Comparison of ENCODE assay signal across 10 mouse cellular contexts in the genomic region with DNA sequence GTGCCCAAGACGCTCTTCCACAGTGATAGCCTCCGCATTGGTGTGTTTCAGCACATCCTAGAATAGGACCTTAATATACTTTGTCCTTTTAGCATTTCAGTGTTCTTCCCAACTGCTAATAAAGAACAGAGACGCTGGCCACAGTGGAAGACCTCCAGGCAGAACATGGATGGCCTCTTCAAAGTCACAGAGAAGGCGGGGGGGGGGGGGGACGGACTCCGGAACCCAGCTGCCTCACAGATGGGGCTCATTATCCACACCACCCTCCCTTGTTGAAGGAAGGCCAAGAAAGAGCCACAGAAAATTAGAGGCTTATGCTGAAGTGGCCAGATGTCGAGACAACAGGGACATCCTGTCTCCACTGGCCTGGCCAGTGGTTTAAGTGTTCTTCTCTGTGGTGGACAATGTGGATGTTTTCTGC.
DNase-seq lines count a peak whose midpoint lies in the region; ATAC-seq and TF ChIP-seq lines count a peak whose summit lies in the region.
"Had no signal": no experiment of that assay in that cellular context is flagged by ENCODE, and none has a peak within 500 bp of the region (broad histone marks: within the 10 kb centered on the region; RNA-seq: fewer than 3 reads in every experiment).

No protein-coding gene starts in this region.

- whole genome bisulfite sequencing in hindbrain, embryonic 16.5 days: 60% methylated on average over 7 of the region's 7 CpGs
- WGBS in lung, embryonic 16.5 days: 56% methylated on average over 6 of the region's 7 CpGs

- no peak for TF ChIP-seq CTCF in brain, embryonic 14.5 days (IDR thresholded peaks at IDR 0.05; ENCODE audit: borderline replicate concordance, extremely low read depth, insufficient read depth, insufficient read length)

- no peak overlapping the region for H3K27ac ChIP-seq in hindbrain, embryonic 16.5 days (ENCODE audit: low read depth, low read length)
- H3K27ac ChIP-seq in lung, embryonic 16.5 days (ENCODE audit: low read length): peak overlapping the region; percentile 79; the same call in 1 of the 2 replicates
- H3K27ac ChIP-seq: macrophage had no signal

- H3K36me3 ChIP-seq in hindbrain, embryonic 16.5 days (ENCODE audit: control insufficient read depth, insufficient read depth, low read length): no peaks in the 10 kb centered on the region
- H3K36me3 ChIP-seq in lung, embryonic 16.5 days (ENCODE audit: control insufficient read depth, insufficient read depth, low read length): no peaks in the 10 kb centered on the region

- intact Hi-C loops in heart, postnatal 10 days (cut with DNase I): no loop called here
- intact Hi-C loops in heart, postnatal 36 days (cut with DNase I): no loop called here

- TF ChIP-seq POLR2A in brain, embryonic 14.5 days (IDR thresholded peaks at IDR 0.05; ENCODE audit: borderline replicate concordance, extremely low read depth, insufficient read depth, insufficient read length, poor library complexity, severe bottlenecking): no peak

- H3K4me3 ChIP-seq in hindbrain, embryonic 16.5 days (ENCODE audit: low read length): no peak overlapping the region
- H3K4me3 ChIP-seq in lung, embryonic 16.5 days (ENCODE audit: low read length): no peak overlapping the region

- H3K4me1 ChIP-seq in hindbrain, embryonic 16.5 days (ENCODE audit: control insufficient read depth, insufficient read depth, low read depth, low read length): no peaks in the 10 kb centered on the region
- 0 out of 2 replicates have a peak, but pooled peaks cover 3% of the 10 kb centered on the region for H3K4me1 ChIP-seq in lung, embryonic 16.5 days (replicated peaks; ENCODE audit: control insufficient read depth, insufficient read depth, low read length)

- no peak overlapping the region for H3K9ac ChIP-seq in hindbrain, embryonic 16.5 days (ENCODE audit: low read depth, low read length)
- no peak overlapping the region for H3K9ac ChIP-seq in lung, embryonic 16.5 days (ENCODE audit: low read length)

- DNase-seq in heart, postnatal 10 days: peak; percentile 16 to 24
- no peak for DNase-seq in heart, postnatal 36 days
- DNase-seq in brain, embryonic 14.5 days (ENCODE audit: low read depth): peak; percentile 47
- DNase-seq in adrenal gland, adult 18-20 months (ENCODE audit: low spot score in 2 of 2): no peak
- DNase-seq in right cerebral cortex, postnatal 14 days: no peak
- DNase-seq: adrenal gland, postnatal 25 days had no signal

- no peaks in the 10 kb centered on the region for H3K9me3 ChIP-seq in hindbrain, embryonic 16.5 days (ENCODE audit: control insufficient read depth, low read length)
- H3K9me3 ChIP-seq in lung, embryonic 16.5 days (ENCODE audit: control insufficient read depth, low read length): no peaks in the 10 kb centered on the region

- H3K4me2 ChIP-seq in hindbrain, embryonic 16.5 days (ENCODE audit: low read length): no peak overlapping the region
- H3K4me2 ChIP-seq in lung, embryonic 16.5 days (ENCODE audit: low read depth, low read length): no peak overlapping the region

- 0 out of 2 replicates have a peak, but pooled peaks have one; percentile 27 for ATAC-seq in hindbrain, embryonic 16.5 days
- ATAC-seq in lung, embryonic 16.5 days (ENCODE audit: low read depth): peak; percentile 98
- ATAC-seq in erythroblast, adult 5-6 weeks (replicated peaks; ENCODE audit: low FRiP score, poor library complexity, severe bottlenecking): no peak

- no peaks in the 10 kb centered on the region for H3K27me3 ChIP-seq in hindbrain, embryonic 16.5 days (replicated peaks; ENCODE audit: control insufficient read depth, insufficient read depth, low read length)
- no peaks in the 10 kb centered on the region for H3K27me3 ChIP-seq in lung, embryonic 16.5 days (ENCODE audit: control insufficient read depth, insufficient read depth, low read depth, low read length)

Comparison
In these comparisons a context has a peak if more than half of its experiments do, and no peak if none do; other contexts are left out.
1. DNase-seq: peak in heart, postnatal 10 days (2 of 2) and brain, embryonic 14.5 days (single experiment); none in heart, postnatal 36 days (0 of 2), adrenal gland, adult 18-20 months (0 of 2) and right cerebral cortex, postnatal 14 days (single experiment).